Mouse (Mus musculus) neural tube, embryonic 14.5 days (tissue): ENCODE data around the gene Tmem239. TPM values are rescaled to one million over a fixed set of nuclear protein-coding genes. Genes with fewer than 3 reads are reported as not detected.
"Not testable (repeated sequence)": the region's sequence is repeated elsewhere in the genome, so short reads cannot be mapped to it uniquely, and the experiment has no call there.

Source experiments
- ATAC-seq: fragments of 200-750 bp; cut with Nextera tagmentation; 2 replicates; pipeline ENCODE4 v1.8.0; 2017; ENCODE audit warnings: low read depth, mild to moderate bottlenecking, moderate TSS enrichment, moderate library complexity
- H3K27ac ChIP-seq: fragments of 300-500 bp; sonication (generic); 2 replicates; pipeline ENCODE4 v1.5.1; 2014; ENCODE audit warnings: low read depth, mild to moderate bottlenecking, control low read depth, low read length, moderate library complexity, mixed read lengths
- H3K27me3 ChIP-seq: fragments of 300-500 bp; sonication (generic); 2 replicates; pipeline ENCODE4 v1.6.1; 2014; ENCODE audit warnings: low read length; ENCODE audit not compliant: control insufficient read depth, insufficient read depth
- H3K36me3 ChIP-seq: fragments of 300-500 bp; sonication (generic); 2 replicates; pipeline ENCODE4 v1.6.1; 2014; ENCODE audit warnings: low read length, mixed read lengths; ENCODE audit not compliant: control insufficient read depth, insufficient read depth
- H3K4me1 ChIP-seq: fragments of 300-500 bp; sonication (generic); 2 replicates; pipeline ENCODE4 v1.6.1; 2014; ENCODE audit warnings: low read length; ENCODE audit not compliant: control insufficient read depth, insufficient read depth
- H3K4me2 ChIP-seq: fragments of 300-500 bp; sonication (generic); 2 replicates; pipeline ENCODE4 v1.6.1; 2014; ENCODE audit warnings: mild to moderate bottlenecking, low read depth, low read length, control low read depth
- H3K4me3 ChIP-seq: fragments of 300-500 bp; sonication (generic); 2 replicates; pipeline ENCODE4 v1.5.1; 2014; ENCODE audit warnings: low read depth, low read length, control low read depth, mixed read lengths
- H3K9ac ChIP-seq: fragments of 300-500 bp; sonication (generic); replicated peaks from 2 replicates; pipeline ENCODE4 v1.6.1; 2014; ENCODE audit warnings: low read depth, mild to moderate bottlenecking, control low read depth, low read length, mixed read lengths
- H3K9me3 ChIP-seq: fragments of 300-500 bp; sonication (generic); 2 replicates; pipeline ENCODE4 v1.6.1; 2016; ENCODE audit warnings: low read length; ENCODE audit not compliant: control insufficient read depth
- WGBS: fragments of 180-500 bp; shearing (Covaris S2); extraction: QIAGEN DNeasy Blood & Tissue Kit; methylation state at CpG from one replicate; pipeline ENCODE4 v1.1.7; 2014; 5-methylcytosine and 5-hydroxymethylcytosine counted together
- polyA plus RNA-seq: library from polyadenylated mRNA; unstranded; fragments of >200 nt; fragmentation: Nextera tagmentation; extraction: Ambion mirVana; gene quantifications from 2 replicates; pipeline ENCODE4 v1.2.1, GENCODE M21; 2014

The Tmem239 gene
- polyA plus RNA-seq = not detected in 2 replicates

- H3K27me3 ChIP-seq = no peaks in the 10 kb centered on the region
- H3K9ac ChIP-seq = no peak within 1 kb of the TSS
- H3K4me1 ChIP-seq = no peaks in the 10 kb centered on the region
- no peak for ATAC-seq
- H3K36me3 ChIP-seq = no peaks in the 10 kb centered on the region
- no peak within 1 kb of the TSS for H3K4me3 ChIP-seq
- no peak within 1 kb of the TSS for H3K4me2 ChIP-seq
- no peaks in the 10 kb centered on the region for H3K9me3 ChIP-seq
- 83% methylated on average over 2 of the region's 2 CpGs for WGBS
- no peak within 1 kb of the TSS for H3K27ac ChIP-seq
These were observed at the start of gene Tmem239 for GRCm38 (mm10) chr2:130406178-130406577. Tmem239 (plus strand) TSS chr2:130406478.

- 90% methylated on average over 5 of the region's 5 CpGs for WGBS
- H3K27me3 ChIP-seq = peaks cover 25% of the 10 kb centered on the region
These were observed 48.7 kb upstream of the Tmem239 start for GRCm38 (mm10) chr2:130357551-130357950.

GRCm38 (mm10) chr2:130358852-130359251, 47.4 kb upstream of the Tmem239 start:
- Histone ChIP-seq H3K4me3 (no peak overlapping the region), H3K4me2 (no peak overlapping the region), H3K9me3 (no peaks in the 10 kb centered on the region), H3K36me3 (no peaks in the 10 kb centered on the region), H3K4me1 (no peaks in the 10 kb centered on the region), H3K27me3 (peaks cover 33% of the 10 kb centered on the region), H3K27ac (no peak overlapping the region), H3K9ac (no peak overlapping the region)
- no peak for ATAC-seq
- 21% methylated on average over 5 of the region's 5 CpGs for WGBS

More at GRCm38 (mm10) chr2:130357551-130357950, 48.7 kb upstream of the Tmem239 start:
- no peak overlapping the region for H3K9ac ChIP-seq
- H3K27ac ChIP-seq = no peak overlapping the region
- no peaks in the 10 kb centered on the region for H3K4me1 ChIP-seq
- no peaks in the 10 kb centered on the region for H3K9me3 ChIP-seq
- H3K4me3 ChIP-seq = no peak overlapping the region
- no peak for ATAC-seq
- H3K36me3 ChIP-seq = no peaks in the 10 kb centered on the region
- no peak overlapping the region for H3K4me2 ChIP-seq

GRCm38 (mm10) chr2:130362511-130363026, 43.7 kb upstream of the Tmem239 start:
- no peak overlapping the region for H3K4me2 ChIP-seq
- H3K4me3 ChIP-seq = no peak overlapping the region
- H3K27me3 ChIP-seq = peaks cover 33% of the 10 kb centered on the region
- ATAC-seq = no peak
- H3K9me3 ChIP-seq = no peaks in the 10 kb centered on the region
- H3K27ac ChIP-seq = no peak overlapping the region
- H3K9ac ChIP-seq = no peak overlapping the region
- H3K4me1 ChIP-seq = no peaks in the 10 kb centered on the region
- WGBS = 3% methylated on average over 14 of the region's 14 CpGs
- H3K36me3 ChIP-seq = no peaks in the 10 kb centered on the region

GRCm38 (mm10) chr2:130365211-130366094, 40.8 kb upstream of the Tmem239 start:
- no peaks in the 10 kb centered on the region for H3K4me1 ChIP-seq
- H3K4me2 ChIP-seq = peak overlapping the region; percentile 40
- no peak for ATAC-seq
- H3K4me3 ChIP-seq = peak overlapping the region; percentile 2; the same call in 1 of the 2 replicates
- no peaks in the 10 kb centered on the region for H3K36me3 ChIP-seq
- H3K27ac ChIP-seq = no peak overlapping the region
- H3K27me3 ChIP-seq = peaks cover 28% of the 10 kb centered on the region
- WGBS = 8% methylated on average over 29 of the region's 30 CpGs
- H3K9me3 ChIP-seq = no peaks in the 10 kb centered on the region
- H3K9ac ChIP-seq = no peak overlapping the region

GRCm38 (mm10) chr2:130367386-130367785, 38.9 kb upstream of the Tmem239 start:
- no peak overlapping the region for H3K27ac ChIP-seq
- H3K9ac ChIP-seq = no peak overlapping the region
- WGBS = 73% methylated on average over 4 of the region's 4 CpGs
- H3K4me3 ChIP-seq = no peak overlapping the region
- no peak overlapping the region for H3K4me2 ChIP-seq
- no peaks in the 10 kb centered on the region for H3K9me3 ChIP-seq
- H3K36me3 ChIP-seq = no peaks in the 10 kb centered on the region
- H3K4me1 ChIP-seq = no peaks in the 10 kb centered on the region
- peaks cover 9% of the 10 kb centered on the region for H3K27me3 ChIP-seq
- ATAC-seq = no peak

- not testable (repeated sequence) for H3K27me3 ChIP-seq, ATAC-seq, H3K9ac ChIP-seq, H3K4me3 ChIP-seq, H3K4me2 ChIP-seq, H3K27ac ChIP-seq, H3K4me1 ChIP-seq, H3K9me3 ChIP-seq, H3K36me3 ChIP-seq
- 63% methylated on average over 1 of the region's 1 CpGs for WGBS
These were observed 33.3 kb upstream of the Tmem239 start for GRCm38 (mm10) chr2:130373026-130373425.

- no peaks in the 10 kb centered on the region for H3K4me1 ChIP-seq
- 90% methylated on average over 4 of the region's 4 CpGs for WGBS
These were observed 31.3 kb upstream of the Tmem239 start for GRCm38 (mm10) chr2:130374951-130375350.

GRCm38 (mm10) chr2:130383205-130383604, 23.1 kb upstream of the Tmem239 start:
- no peaks in the 10 kb centered on the region for H3K4me1 ChIP-seq
- 35% methylated on average over 3 of the region's 3 CpGs for WGBS

More at GRCm38 (mm10) chr2:130374951-130375350, 31.3 kb upstream of the Tmem239 start:
- Histone ChIP-seq H3K27me3 (no peaks in the 10 kb centered on the region), H3K27ac (no peak overlapping the region), H3K36me3 (no peaks in the 10 kb centered on the region), H3K9ac (no peak overlapping the region), H3K9me3 (no peaks in the 10 kb centered on the region), H3K4me2 (no peak overlapping the region), H3K4me3 (no peak overlapping the region)
- no peak for ATAC-seq

More at GRCm38 (mm10) chr2:130383205-130383604, 23.1 kb upstream of the Tmem239 start:
- Histone ChIP-seq H3K4me3 (no peak overlapping the region), H3K27ac (no peak overlapping the region), H3K27me3 (no peaks in the 10 kb centered on the region), H3K36me3 (no peaks in the 10 kb centered on the region), H3K9ac (no peak overlapping the region), H3K4me2 (no peak overlapping the region), H3K9me3 (no peaks in the 10 kb centered on the region)
- no peak for ATAC-seq
